Mouse (Mus musculus): ENCODE measurements around the gene Abhd14b. TPM values are rescaled to one million over a fixed set of nuclear protein-coding genes. Genes with fewer than 3 reads are reported as not detected.

Gene Abhd14b
- polyA plus RNA-seq, 1 experiment from 2014 or later: 6.6 TPM

GRCm38 (mm10) chr9:106461641-106462429, 14.6 kb downstream of the Abhd14b start:
- 85% methylated on average over 16 of the region's 16 CpGs for WGBS
- ATAC-seq (ENCODE audit: insufficient number of reproducible peaks, insufficient read depth, low FRiP score, low read depth): no peak
- H3K4me1 ChIP-seq (ENCODE audit: control insufficient read depth in 2 of 2, insufficient read depth in 2 of 2, low read length in 2 of 2): peaks cover 19 to 27% of the 10 kb centered on the region in 2 experiments

GRCm38 (mm10) chr9:106462430-106462800, 15.2 kb downstream of the Abhd14b start:
- H3K9me3 ChIP-seq (ENCODE audit: control insufficient read depth, low read length): no peaks in the 10 kb centered on the region
- no peak overlapping the region for H3K27ac ChIP-seq (replicated peaks in 1 of 2; ENCODE audit: control insufficient read depth in 1 of 2, insufficient read depth in 1 of 2, low read depth in 2 of 2, low read length in 2 of 2)
- peaks cover 14 to 22% of the 10 kb centered on the region in 2 experiments for H3K4me1 ChIP-seq (ENCODE audit: control insufficient read depth in 2 of 2, insufficient read depth in 2 of 2, low read length in 2 of 2)
- no peak overlapping the region for H3K9ac ChIP-seq (ENCODE audit: low read length)
- WGBS: 93% methylated on average over 12 of the region's 12 CpGs
- no peak overlapping the region for H3K4me2 ChIP-seq (ENCODE audit: low read length)
- ATAC-seq (ENCODE audit: insufficient number of reproducible peaks, insufficient read depth, low FRiP score, low read depth): no peak
- H3K36me3 ChIP-seq (ENCODE audit: control insufficient read depth, insufficient read depth, low read length): peaks cover 44% of the 10 kb centered on the region
- H3K27me3 ChIP-seq (ENCODE audit: control insufficient read depth, insufficient read depth, low read length): peaks cover 8% of the 10 kb centered on the region
- no peak overlapping the region for H3K4me3 ChIP-seq (ENCODE audit: control insufficient read depth in 1 of 2, insufficient read depth in 1 of 2, low read depth in 1 of 2, low read length in 2 of 2)

More at GRCm38 (mm10) chr9:106461641-106462429, 14.6 kb downstream of the Abhd14b start:
- Histone ChIP-seq H3K27ac (replicated peaks in 1 of 2; ENCODE audit: control insufficient read depth in 1 of 2, insufficient read depth in 1 of 2, low read depth in 2 of 2, low read length in 2 of 2) (no peak overlapping the region), H3K4me2 (ENCODE audit: low read length) (no peak overlapping the region), H3K36me3 (ENCODE audit: control insufficient read depth, insufficient read depth, low read length) (peaks cover 44% of the 10 kb centered on the region), H3K27me3 (ENCODE audit: control insufficient read depth, insufficient read depth, low read length) (peaks cover 8% of the 10 kb centered on the region), H3K9me3 (ENCODE audit: control insufficient read depth, low read length) (no peaks in the 10 kb centered on the region), H3K9ac (ENCODE audit: low read length) (no peak overlapping the region), H3K4me3 (ENCODE audit: control insufficient read depth in 1 of 2, insufficient read depth in 1 of 2, low read depth in 1 of 2, low read length in 2 of 2) (no peak overlapping the region)

GRCm38 (mm10) chr9:106463122-106464063, 16.1 kb downstream of the Abhd14b start:
- Histone ChIP-seq H3K36me3 (ENCODE audit: control insufficient read depth, insufficient read depth, low read length) (peaks cover 44% of the 10 kb centered on the region), H3K4me3 (ENCODE audit: control insufficient read depth in 1 of 2, insufficient read depth in 1 of 2, low read depth in 1 of 2, low read length in 2 of 2) (no peak overlapping the region), H3K4me2 (ENCODE audit: low read length) (no peak overlapping the region), H3K9me3 (ENCODE audit: control insufficient read depth, low read length) (no peaks in the 10 kb centered on the region), H3K4me1 (ENCODE audit: control insufficient read depth in 2 of 2, insufficient read depth in 2 of 2, low read length in 2 of 2) (peaks cover 5 to 12% of the 10 kb centered on the region in 2 experiments; a peak in 3 of 4 replicates), H3K27ac (replicated peaks in 1 of 2; ENCODE audit: control insufficient read depth in 1 of 2, insufficient read depth in 1 of 2, low read depth in 2 of 2, low read length in 2 of 2) (no peak overlapping the region), H3K27me3 (ENCODE audit: control insufficient read depth, insufficient read depth, low read length) (peaks cover 8% of the 10 kb centered on the region), H3K9ac (ENCODE audit: low read length) (no peak overlapping the region)
- ATAC-seq (ENCODE audit: insufficient number of reproducible peaks, insufficient read depth, low FRiP score, low read depth): no peak
- 84% methylated on average over 21 of the region's 21 CpGs for WGBS

- Histone ChIP-seq H3K9ac (ENCODE audit: low read length) (peak overlapping the region; percentile 80), H3K9me3 (ENCODE audit: control insufficient read depth, low read length) (no peaks in the 10 kb centered on the region), H3K4me1 (ENCODE audit: control insufficient read depth in 2 of 2, insufficient read depth in 2 of 2, low read length in 2 of 2) (peaks cover 4 to 11% of the 10 kb centered on the region in 2 experiments; a peak in 3 of 4 replicates), H3K36me3 (ENCODE audit: control insufficient read depth, insufficient read depth, low read length) (peaks cover 40% of the 10 kb centered on the region), H3K4me2 (ENCODE audit: low read length) (peak overlapping the region; percentile 98), H3K27me3 (ENCODE audit: control insufficient read depth, insufficient read depth, low read length) (peaks cover 8% of the 10 kb centered on the region), H3K27ac (replicated peaks in 1 of 2; ENCODE audit: control insufficient read depth in 1 of 2, insufficient read depth in 1 of 2, low read depth in 2 of 2, low read length in 2 of 2) (peak overlapping the region in 1 of 2 experiments; percentile 37; a peak in 1 of 4 replicates), H3K4me3 (ENCODE audit: control insufficient read depth in 1 of 2, insufficient read depth in 1 of 2, low read depth in 1 of 2, low read length in 2 of 2) (peak overlapping the region; percentile 51 to 63)
- 3% methylated on average over 80 of the region's 99 CpGs for WGBS
- peak; percentile 65 for ATAC-seq (ENCODE audit: insufficient number of reproducible peaks, insufficient read depth, low FRiP score, low read depth)
These were observed 17.7 kb downstream of the Abhd14b start for GRCm38 (mm10) chr9:106464751-106465541.

GRCm38 (mm10) chr9:106465571-106466200, 18.4 kb downstream of the Abhd14b start, which contains the start of gene Gpr62:
Gene Gpr62, minus strand, starts transcription at chr9:106465938.
- 0 out of 2 replicates have a peak, but pooled peaks have one; percentile 19 for ATAC-seq (ENCODE audit: insufficient number of reproducible peaks, insufficient read depth, low FRiP score, low read depth)
- H3K27ac ChIP-seq (replicated peaks in 1 of 2; ENCODE audit: control insufficient read depth in 1 of 2, insufficient read depth in 1 of 2, low read depth in 2 of 2, low read length in 2 of 2): peak within 1 kb of the TSS in 1 of 2 experiments; percentile 37; a peak in 1 of 4 replicates
- 28% methylated on average over 26 of the region's 26 CpGs for WGBS

GRCm38 (mm10) chr9:106466721-106467120, 19.5 kb downstream of the Abhd14b start:
- H3K27me3 ChIP-seq (ENCODE audit: control insufficient read depth, insufficient read depth, low read length): peaks cover 8% of the 10 kb centered on the region
- no peak overlapping the region for H3K27ac ChIP-seq (replicated peaks in 1 of 2; ENCODE audit: control insufficient read depth in 1 of 2, insufficient read depth in 1 of 2, low read depth in 2 of 2, low read length in 2 of 2)
- ATAC-seq (ENCODE audit: insufficient number of reproducible peaks, insufficient read depth, low FRiP score, low read depth): no peak
- 81% methylated on average over 6 of the region's 6 CpGs for WGBS
- H3K9ac ChIP-seq (ENCODE audit: low read length): no peak overlapping the region
- H3K4me3 ChIP-seq (ENCODE audit: control insufficient read depth in 1 of 2, insufficient read depth in 1 of 2, low read depth in 1 of 2, low read length in 2 of 2): no peak overlapping the region
- peaks cover 24% of the 10 kb centered on the region for H3K36me3 ChIP-seq (ENCODE audit: control insufficient read depth, insufficient read depth, low read length)
- H3K9me3 ChIP-seq (ENCODE audit: control insufficient read depth, low read length): no peaks in the 10 kb centered on the region
- H3K4me1 ChIP-seq (ENCODE audit: control insufficient read depth in 2 of 2, insufficient read depth in 2 of 2, low read length in 2 of 2): peaks cover 7 to 14% of the 10 kb centered on the region in 2 experiments; a peak in 3 of 4 replicates
- no peak overlapping the region for H3K4me2 ChIP-seq (ENCODE audit: low read length)

More at GRCm38 (mm10) chr9:106465571-106466200, 18.4 kb downstream of the Abhd14b start, which contains the start of gene Gpr62:
- peaks cover 4 to 11% of the 10 kb centered on the region in 2 experiments; a peak in 3 of 4 replicates for H3K4me1 ChIP-seq (ENCODE audit: control insufficient read depth in 2 of 2, insufficient read depth in 2 of 2, low read length in 2 of 2)
- no peaks in the 10 kb centered on the region for H3K9me3 ChIP-seq (ENCODE audit: control insufficient read depth, low read length)
- H3K4me2 ChIP-seq (ENCODE audit: low read length): peak within 1 kb of the TSS; percentile 98
- H3K9ac ChIP-seq (ENCODE audit: low read length): peak within 1 kb of the TSS; percentile 80
- H3K27me3 ChIP-seq (ENCODE audit: control insufficient read depth, insufficient read depth, low read length): peaks cover 8% of the 10 kb centered on the region
- peak within 1 kb of the TSS; percentile 51 to 63 for H3K4me3 ChIP-seq (ENCODE audit: control insufficient read depth in 1 of 2, insufficient read depth in 1 of 2, low read depth in 1 of 2, low read length in 2 of 2)
- peaks cover 32% of the 10 kb centered on the region for H3K36me3 ChIP-seq (ENCODE audit: control insufficient read depth, insufficient read depth, low read length)

Measured in heart, embryonic 14.5 days (tissue).